Comparison of ENCODE assay signal across 11 mouse cellular contexts in the genomic region with DNA sequence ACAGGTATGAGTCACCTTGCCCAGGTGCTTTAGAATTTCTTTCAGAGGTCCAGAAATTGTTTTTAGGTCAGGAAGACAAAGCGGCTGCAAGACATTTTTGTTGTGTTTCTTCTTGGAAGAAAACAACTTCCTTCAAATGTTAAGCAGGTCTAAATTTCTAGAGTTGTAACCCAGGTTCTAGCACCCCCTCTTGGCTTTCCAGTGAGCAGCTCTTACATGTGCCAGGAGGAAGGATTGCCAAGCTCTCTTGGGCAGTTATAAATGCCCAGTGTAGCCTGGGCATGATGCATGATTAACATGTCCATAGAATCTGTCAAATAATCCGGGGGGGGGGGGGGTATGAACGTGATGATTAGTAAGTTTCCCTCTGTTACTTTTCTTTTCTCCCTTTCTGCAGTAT. TPM values are rescaled to one million over a fixed set of nuclear protein-coding genes. Genes with fewer than 3 reads are reported as not detected.
DNase-seq lines count a peak whose midpoint lies in the region; ATAC-seq and TF ChIP-seq lines count a peak whose summit lies in the region.
"Had no signal": no experiment of that assay in that cellular context is flagged by ENCODE, and none has a peak within 500 bp of the region (broad histone marks: within the 10 kb centered on the region; RNA-seq: fewer than 3 reads in every experiment).

No protein-coding gene starts in this region.

- no peak overlapping the region for H3K4me3 ChIP-seq in kidney, adult 2 months (ENCODE audit: insufficient read depth, low read depth, low read length)
- H3K4me3 ChIP-seq in midbrain, postnatal 0 days (ENCODE audit: low read depth, low read length), result no peak overlapping the region
- no peak overlapping the region for H3K4me3 ChIP-seq in midbrain, embryonic 11.5 days (ENCODE audit: low read depth, low read length)
- H3K4me3 ChIP-seq: intestine, embryonic 15.5 days had no signal

- no peaks in the 10 kb centered on the region for H3K27me3 ChIP-seq in kidney, adult 2 months (replicated peaks; ENCODE audit: control insufficient read depth, insufficient read depth, low read length)
- no peaks in the 10 kb centered on the region for H3K27me3 ChIP-seq in midbrain, postnatal 0 days (ENCODE audit: insufficient read depth, low read length)
- H3K27me3 ChIP-seq in midbrain, embryonic 11.5 days (ENCODE audit: control insufficient read depth, insufficient read depth, low read length), result no peaks in the 10 kb centered on the region
- H3K27me3 ChIP-seq: intestine, embryonic 15.5 days had no signal

- no peaks in the 10 kb centered on the region for H3K9me3 ChIP-seq in midbrain, postnatal 0 days (ENCODE audit: low read length)
- H3K9me3 ChIP-seq in midbrain, embryonic 11.5 days (ENCODE audit: control insufficient read depth, low read length), result no peaks in the 10 kb centered on the region
- H3K9me3 ChIP-seq: intestine, embryonic 15.5 days had no signal

- TF ChIP-seq POLR2A in kidney, adult 2 months (IDR thresholded peaks at IDR 0.05; ENCODE audit: low read depth, low read length), result no peak

- no peak overlapping the region for H3K27ac ChIP-seq in kidney, adult 2 months (ENCODE audit: insufficient read depth, low read depth, low read length)
- no peak overlapping the region for H3K27ac ChIP-seq in midbrain, postnatal 0 days (ENCODE audit: low read depth, low read length)
- H3K27ac ChIP-seq in midbrain, embryonic 11.5 days (ENCODE audit: low read depth, low read length), result no peak overlapping the region
- H3K27ac ChIP-seq: intestine, embryonic 15.5 days had no signal

- 28% methylated on average over 3 of the region's 3 CpGs for WGBS in kidney, adult 2 months
- WGBS in midbrain, postnatal 0 days, result 49% methylated on average over 3 of the region's 3 CpGs
- WGBS in midbrain, embryonic 11.5 days, result 63% methylated on average over 3 of the region's 3 CpGs

- no peak overlapping the region for H3K9ac ChIP-seq in midbrain, postnatal 0 days (replicated peaks; ENCODE audit: low read length, poor library complexity, severe bottlenecking)
- no peak overlapping the region for H3K9ac ChIP-seq in midbrain, embryonic 11.5 days (ENCODE audit: low read length)
- H3K9ac ChIP-seq: intestine, embryonic 15.5 days had no signal

- H3K4me1 ChIP-seq in kidney, adult 2 months (ENCODE audit: control insufficient read depth, insufficient read depth, low read length), result no peaks in the 10 kb centered on the region
- no peaks in the 10 kb centered on the region for H3K4me1 ChIP-seq in midbrain, postnatal 0 days (ENCODE audit: insufficient read depth, low read length)
- H3K4me1 ChIP-seq in midbrain, embryonic 11.5 days (ENCODE audit: control insufficient read depth, insufficient read depth, low read length), result no peaks in the 10 kb centered on the region
- H3K4me1 ChIP-seq: intestine, embryonic 15.5 days had no signal

- H3K36me3 ChIP-seq in kidney, adult 2 months (ENCODE audit: control insufficient read depth, insufficient read depth, low read length), result no peaks in the 10 kb centered on the region
- H3K36me3 ChIP-seq in midbrain, postnatal 0 days (ENCODE audit: insufficient read depth, low read length), result no peaks in the 10 kb centered on the region
- no peaks in the 10 kb centered on the region for H3K36me3 ChIP-seq in midbrain, embryonic 11.5 days (ENCODE audit: control insufficient read depth, insufficient read depth, low read length)
- H3K36me3 ChIP-seq: intestine, embryonic 15.5 days had no signal

- no peak overlapping the region for H3K4me2 ChIP-seq in midbrain, postnatal 0 days (ENCODE audit: low read depth, low read length, poor library complexity, severe bottlenecking)
- no peak overlapping the region for H3K4me2 ChIP-seq in midbrain, embryonic 11.5 days
- H3K4me2 ChIP-seq: intestine, embryonic 15.5 days had no signal

- DNase-seq in CD4-positive, CD25-positive, alpha-beta regulatory T cell, adult 2 months (ENCODE audit: low read depth, low spot score), result peak; percentile 30
- DNase-seq in kidney, adult 2 months, result peak; percentile 73
- no peak for DNase-seq in kidney, postnatal 4 days
- DNase-seq in midbrain, postnatal 0 days (ENCODE audit: low spot score), result peak; percentile 67
- no peak for DNase-seq in midbrain, embryonic 11.5 days (ENCODE audit: low spot score, missing footprints)
- DNase-seq in cerebellum, adult 18-20 months, result no peak
- DNase-seq in right cerebral cortex, postnatal 14 days, result no peak
- DNase-seq: cerebellum, postnatal 25 days; left cerebral cortex, postnatal 4 days had no signal

- ATAC-seq in CD4-positive, CD25-positive, alpha-beta regulatory T cell, adult 4 months, result no peak
- no peak for ATAC-seq in midbrain, postnatal 0 days (ENCODE audit: low FRiP score)
- no peak for ATAC-seq in midbrain, embryonic 11.5 days (ENCODE audit: low FRiP score)
- ATAC-seq: intestine, embryonic 15.5 days had no signal

- TF ChIP-seq CTCF in kidney, adult 2 months (conservative IDR thresholded peaks at IDR 0.05; ENCODE audit: insufficient read depth, insufficient read length, low read depth, low read length), result peak; percentile 60
- peak; percentile 55 for TF ChIP-seq CTCF in midbrain, postnatal 0 days (IDR thresholded peaks at IDR 0.05)

RNA-seq across cellular contexts. Expression of gene Kank3, which starts 12.0 kb away (rescaled TPM):
- polyA plus RNA-seq in CD4-positive, CD25-positive, alpha-beta regulatory T cell, adult 4 months (2017; shearing (Covaris generic)), result 1 to 10 TPM; 6.3 to 8.9 TPM
- 83.0 and 89.3 TPM in 2 replicates for polyA plus RNA-seq in kidney, adult 2 months (2012; rRNA removed)
- 19.8 and 38.4 TPM in 2 replicates for total RNA-seq in midbrain, postnatal 0 days (2014; rRNA removed)
- polyA plus RNA-seq in midbrain, postnatal 0 days (2015; fragmentation: Nextera tagmentation; extraction: Ambion mirVana), result 46.2 and 50.0 TPM in 2 replicates
- polyA plus RNA-seq in midbrain, embryonic 11.5 days (2014; fragmentation: Nextera tagmentation; extraction: Ambion mirVana), result 18.3 and 23.9 TPM in 2 replicates

RNA-seq across cellular contexts. Expression of gene Angptl4, which starts 16.7 kb away (rescaled TPM):
- 1 to 10 TPM; 4.4 to 6.1 TPM for polyA plus RNA-seq in CD4-positive, CD25-positive, alpha-beta regulatory T cell, adult 4 months (2017; shearing (Covaris generic))
- polyA plus RNA-seq in kidney, adult 2 months (2012; rRNA removed), result 19.2 and 21.0 TPM in 2 replicates
- total RNA-seq in midbrain, postnatal 0 days (2014; rRNA removed), result 21.4 and 22.5 TPM in 2 replicates
- polyA plus RNA-seq in midbrain, postnatal 0 days (2015; fragmentation: Nextera tagmentation; extraction: Ambion mirVana), result 27.5 and 33.5 TPM in 2 replicates
- 20.6 and 21.4 TPM in 2 replicates for polyA plus RNA-seq in midbrain, embryonic 11.5 days (2014; fragmentation: Nextera tagmentation; extraction: Ambion mirVana)

RNA-seq across cellular contexts. Expression of gene Rps28, which starts 26.1 kb away (rescaled TPM):
- 1,000 to 10,000 TPM; 1,453 to 2,471 TPM for polyA plus RNA-seq in CD4-positive, CD25-positive, alpha-beta regulatory T cell, adult 4 months (2017; shearing (Covaris generic))
- polyA plus RNA-seq in kidney, adult 2 months (2012; rRNA removed), result 620 and 1,023 TPM in 2 replicates
- total RNA-seq in midbrain, postnatal 0 days (2014; rRNA removed), result 348 and 379 TPM in 2 replicates
- polyA plus RNA-seq in midbrain, postnatal 0 days (2015; fragmentation: Nextera tagmentation; extraction: Ambion mirVana), result 513 and 564 TPM in 2 replicates
- polyA plus RNA-seq in midbrain, embryonic 11.5 days (2014; fragmentation: Nextera tagmentation; extraction: Ambion mirVana), result 748 and 845 TPM in 2 replicates

RNA-seq across cellular contexts. Expression of gene Ndufa7, which starts 26.1 kb away (rescaled TPM):
- polyA plus RNA-seq in CD4-positive, CD25-positive, alpha-beta regulatory T cell, adult 4 months (2017; shearing (Covaris generic)), result 100 to 1,000 TPM; 377 to 404 TPM
- 672 and 745 TPM in 2 replicates for polyA plus RNA-seq in kidney, adult 2 months (2012; rRNA removed)
- total RNA-seq in midbrain, postnatal 0 days (2014; rRNA removed), result 211 and 345 TPM in 2 replicates
- polyA plus RNA-seq in midbrain, postnatal 0 days (2015; fragmentation: Nextera tagmentation; extraction: Ambion mirVana), result 501 and 560 TPM in 2 replicates
- 408 and 456 TPM in 2 replicates for polyA plus RNA-seq in midbrain, embryonic 11.5 days (2014; fragmentation: Nextera tagmentation; extraction: Ambion mirVana)

RNA-seq across cellular contexts. Expression of gene Rab11b, which starts 38.0 kb away (rescaled TPM):
- polyA plus RNA-seq in CD4-positive, CD25-positive, alpha-beta regulatory T cell, adult 4 months (2017; shearing (Covaris generic)), result 100 to 1,000 TPM; 257 to 400 TPM
- polyA plus RNA-seq in kidney, adult 2 months (2012; rRNA removed), result 291 and 303 TPM in 2 replicates
- total RNA-seq in midbrain, postnatal 0 days (2014; rRNA removed), result 120 and 158 TPM in 2 replicates
- 607 and 619 TPM in 2 replicates for polyA plus RNA-seq in midbrain, postnatal 0 days (2015; fragmentation: Nextera tagmentation; extraction: Ambion mirVana)
- polyA plus RNA-seq in midbrain, embryonic 11.5 days (2014; fragmentation: Nextera tagmentation; extraction: Ambion mirVana), result 295 and 314 TPM in 2 replicates

Comparison
In these comparisons a context has a peak if more than half of its experiments do, and no peak if none do; other contexts are left out.
1. DNase-seq: peak in CD4-positive, CD25-positive, alpha-beta regulatory T cell, adult 2 months (single experiment), kidney, adult 2 months (single experiment) and midbrain, postnatal 0 days (single experiment); none in kidney, postnatal 4 days (0 of 2), midbrain, embryonic 11.5 days (single experiment), cerebellum, adult 18-20 months (0 of 2) and right cerebral cortex, postnatal 14 days (single experiment).